Mouse (Mus musculus): Measurements from ENCODE around the gene Slc22a13. TPM values are rescaled to one million over a fixed set of nuclear protein-coding genes. Genes with fewer than 3 reads are reported as not detected.
A peak's percentile ranks its signal among the peaks of the same experiment; 100 is the strongest.

The Slc22a13 gene
- 0.07 TPM in 1 of 2 replicates, not detected in the other for polyA plus RNA-seq (2015; fragmentation: Nextera tagmentation; extraction: Ambion mirVana)

- no peak within 1 kb of the TSS for H3K27ac ChIP-seq (replicated peaks)
- WGBS = 95% methylated on average over 4 of the region's 4 CpGs
- no peak for DNase-seq (ENCODE audit: low spot score)
- ATAC-seq (ENCODE audit: low FRiP score, low TSS enrichment) = no peak
- no peak within 1 kb of the TSS for H3K4me3 ChIP-seq (ENCODE audit: low read depth, low read length)
- H3K9me3 ChIP-seq (ENCODE audit: control insufficient read depth, low read length) = no peaks in the 10 kb centered on the region
- H3K36me3 ChIP-seq (ENCODE audit: control insufficient read depth, insufficient read depth, low read length) = no peaks in the 10 kb centered on the region
- no peak within 1 kb of the TSS for H3K9ac ChIP-seq (ENCODE audit: low read length)
- no peak within 1 kb of the TSS for H3K4me2 ChIP-seq (replicated peaks; ENCODE audit: low read depth)
- H3K27me3 ChIP-seq (ENCODE audit: control insufficient read depth, insufficient read depth, low read length) = no peaks in the 10 kb centered on the region
- TF ChIP-seq CTCF (IDR thresholded peaks at IDR 0.05; ENCODE audit: low read depth) (no peak), EP300 (optimal IDR thresholded peaks at IDR 0.05) (no peak)
- H3K4me1 ChIP-seq (replicated peaks; ENCODE audit: control insufficient read depth, insufficient read depth) = no peaks in the 10 kb centered on the region
Measured at GRCm38 (mm10) chr9:119208998-119209397, at the start of gene Slc22a13. Gene Slc22a13 (minus strand): TSS chr9:119209098.

GRCm38 (mm10) chr9:119258128-119258527 is 49.2 kb upstream of the Slc22a13 start:
- TF ChIP-seq CTCF (IDR thresholded peaks at IDR 0.05; ENCODE audit: low read depth) (no peak), EP300 (optimal IDR thresholded peaks at IDR 0.05) (no peak)
- ATAC-seq (ENCODE audit: low FRiP score, low TSS enrichment) (no peak), DNase-seq (ENCODE audit: low spot score) (no peak)
- no peak overlapping the region for H3K27ac ChIP-seq (replicated peaks)
- H3K9ac ChIP-seq (ENCODE audit: low read length) = no peak overlapping the region
- WGBS = 71% methylated on average over 5 of the region's 5 CpGs
- H3K9me3 ChIP-seq (ENCODE audit: control insufficient read depth, low read length) = no peaks in the 10 kb centered on the region
- no peak overlapping the region for H3K4me2 ChIP-seq (replicated peaks; ENCODE audit: low read depth)
- no peaks in the 10 kb centered on the region for H3K27me3 ChIP-seq (ENCODE audit: control insufficient read depth, insufficient read depth, low read length)
- no peak overlapping the region for H3K4me3 ChIP-seq (ENCODE audit: low read depth, low read length)
- H3K4me1 ChIP-seq (replicated peaks; ENCODE audit: control insufficient read depth, insufficient read depth) = no peaks in the 10 kb centered on the region
- H3K36me3 ChIP-seq (ENCODE audit: control insufficient read depth, insufficient read depth, low read length) = peaks cover 12% of the 10 kb centered on the region; the same call in 1 of the 2 replicates

- H3K4me3 ChIP-seq (ENCODE audit: low read depth, low read length) = no peak overlapping the region
- ATAC-seq (ENCODE audit: low FRiP score, low TSS enrichment) (no peak), DNase-seq (ENCODE audit: low spot score) (no peak)
- H3K27ac ChIP-seq (replicated peaks) = no peak overlapping the region
- no peaks in the 10 kb centered on the region for H3K4me1 ChIP-seq (replicated peaks; ENCODE audit: control insufficient read depth, insufficient read depth)
- peaks cover 13% of the 10 kb centered on the region; the same call in 1 of the 2 replicates for H3K36me3 ChIP-seq (ENCODE audit: control insufficient read depth, insufficient read depth, low read length)
- H3K9me3 ChIP-seq (ENCODE audit: control insufficient read depth, low read length) = no peaks in the 10 kb centered on the region
- H3K27me3 ChIP-seq (ENCODE audit: control insufficient read depth, insufficient read depth, low read length) = no peaks in the 10 kb centered on the region
- WGBS = 96% methylated on average over 12 of the region's 12 CpGs
- no peak for TF ChIP-seq EP300 (optimal IDR thresholded peaks at IDR 0.05)
- TF ChIP-seq CTCF (IDR thresholded peaks at IDR 0.05; ENCODE audit: low read depth) = no peak
- no peak overlapping the region for H3K4me2 ChIP-seq (replicated peaks; ENCODE audit: low read depth)
- H3K9ac ChIP-seq (ENCODE audit: low read length) = no peak overlapping the region
Measured at GRCm38 (mm10) chr9:119256161-119256560, 47.3 kb upstream of the Slc22a13 start.

GRCm38 (mm10) chr9:119255096-119255495 is 46.2 kb upstream of the Slc22a13 start:
- Histone ChIP-seq H3K27me3 (ENCODE audit: control insufficient read depth, insufficient read depth, low read length) (no peaks in the 10 kb centered on the region), H3K4me1 (replicated peaks; ENCODE audit: control insufficient read depth, insufficient read depth) (no peaks in the 10 kb centered on the region), H3K4me2 (replicated peaks; ENCODE audit: low read depth) (no peak overlapping the region), H3K27ac (replicated peaks) (no peak overlapping the region), H3K4me3 (ENCODE audit: low read depth, low read length) (no peak overlapping the region), H3K9me3 (ENCODE audit: control insufficient read depth, low read length) (no peaks in the 10 kb centered on the region), H3K9ac (ENCODE audit: low read length) (no peak overlapping the region), H3K36me3 (ENCODE audit: control insufficient read depth, insufficient read depth, low read length) (peaks cover 14% of the 10 kb centered on the region; the same call in 1 of the 2 replicates)
- DNase-seq (ENCODE audit: low spot score) = no peak
- no peak for ATAC-seq (ENCODE audit: low FRiP score, low TSS enrichment)
- no peak for TF ChIP-seq EP300 (optimal IDR thresholded peaks at IDR 0.05)
- no peak for TF ChIP-seq CTCF (IDR thresholded peaks at IDR 0.05; ENCODE audit: low read depth)
- WGBS = 72% methylated on average over 1 of the region's 1 CpGs

DNA sequence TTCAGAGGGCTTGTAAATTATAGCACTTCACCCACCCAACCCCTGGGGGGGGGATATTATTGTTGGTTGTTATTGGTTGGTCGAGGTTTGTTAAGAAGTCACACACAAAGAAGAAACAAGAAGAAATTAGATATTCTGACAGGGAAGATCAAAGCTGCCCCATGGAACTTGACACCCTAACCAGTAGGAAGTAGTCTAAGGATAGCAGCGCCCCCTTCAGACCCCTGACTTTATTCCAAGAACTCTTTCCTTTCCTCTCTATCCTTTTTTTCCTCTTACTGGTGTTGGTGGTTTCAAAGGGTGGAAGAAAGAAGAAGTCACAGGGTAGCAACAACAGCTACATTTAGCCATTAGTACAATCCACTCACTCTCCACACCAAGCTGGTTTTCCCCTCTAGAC is 45.3 kb upstream of the Slc22a13 start:
- H3K9ac ChIP-seq (ENCODE audit: low read length) = no peak overlapping the region
- H3K4me3 ChIP-seq (ENCODE audit: low read depth, low read length) = no peak overlapping the region
- H3K4me1 ChIP-seq (replicated peaks; ENCODE audit: control insufficient read depth, insufficient read depth) = no peaks in the 10 kb centered on the region
- TF ChIP-seq CTCF (IDR thresholded peaks at IDR 0.05; ENCODE audit: low read depth) (0 out of 2 replicates have a peak, but pooled peaks have one; percentile 10), EP300 (optimal IDR thresholded peaks at IDR 0.05) (no peak)
- H3K4me2 ChIP-seq (replicated peaks; ENCODE audit: low read depth) = no peak overlapping the region
- peaks cover 17% of the 10 kb centered on the region; the same call in 1 of the 2 replicates for H3K36me3 ChIP-seq (ENCODE audit: control insufficient read depth, insufficient read depth, low read length)
- H3K9me3 ChIP-seq (ENCODE audit: control insufficient read depth, low read length) = no peaks in the 10 kb centered on the region
- ATAC-seq (ENCODE audit: low FRiP score, low TSS enrichment) (no peak), DNase-seq (ENCODE audit: low spot score) (no peak)
- WGBS = 78% methylated on average over 2 of the region's 2 CpGs
- H3K27ac ChIP-seq (replicated peaks) = no peak overlapping the region
- H3K27me3 ChIP-seq (ENCODE audit: control insufficient read depth, insufficient read depth, low read length) = no peaks in the 10 kb centered on the region

GRCm38 (mm10) chr9:119247996-119248395 is 39.1 kb upstream of the Slc22a13 start:
- no peak for TF ChIP-seq EP300 (optimal IDR thresholded peaks at IDR 0.05)
- no peak for TF ChIP-seq CTCF (IDR thresholded peaks at IDR 0.05; ENCODE audit: low read depth)
- Histone ChIP-seq H3K4me3 (ENCODE audit: low read depth, low read length) (no peak overlapping the region), H3K9me3 (ENCODE audit: control insufficient read depth, low read length) (no peaks in the 10 kb centered on the region), H3K27ac (replicated peaks) (no peak overlapping the region), H3K4me1 (replicated peaks; ENCODE audit: control insufficient read depth, insufficient read depth) (no peaks in the 10 kb centered on the region), H3K9ac (ENCODE audit: low read length) (no peak overlapping the region), H3K36me3 (ENCODE audit: control insufficient read depth, insufficient read depth, low read length) (0 out of 2 replicates have a peak, but pooled peaks cover 18% of the 10 kb centered on the region), H3K27me3 (ENCODE audit: control insufficient read depth, insufficient read depth, low read length) (no peaks in the 10 kb centered on the region), H3K4me2 (replicated peaks; ENCODE audit: low read depth) (no peak overlapping the region)
- DNase-seq (ENCODE audit: low spot score) = no peak
- 82% methylated on average over 5 of the region's 5 CpGs for WGBS
- ATAC-seq (ENCODE audit: low FRiP score, low TSS enrichment) = no peak
